Mouse (Mus musculus) midbrain, embryonic 11.5 days (tissue): ENCODE results near the gene Armh4. TPM values are rescaled to one million over a fixed set of nuclear protein-coding genes. Genes with fewer than 3 reads are reported as not detected.

Source experiments
- ATAC-seq: fragments of 200-750 bp; cut with Nextera tagmentation; 2 replicates; pipeline ENCODE4 v1.8.0; 2017; ENCODE audit warnings: moderate TSS enrichment, moderate library complexity; ENCODE audit not compliant: low FRiP score
- DNase-seq: peaks from one replicate; pipeline ENCODE4 v3.0.0; 2015; ENCODE audit warnings: low spot score; ENCODE audit errors: missing footprints
- H3K27ac ChIP-seq: fragments of 300-500 bp; sonication (generic); 2 replicates; pipeline ENCODE4 v1.5.1; 2014; ENCODE audit warnings: low read depth, low read length
- H3K27me3 ChIP-seq: fragments of 300-500 bp; sonication (generic); 2 replicates; pipeline ENCODE4 v1.6.1; 2014; ENCODE audit warnings: mild to moderate bottlenecking, low read length, moderate library complexity, mixed read lengths; ENCODE audit not compliant: control insufficient read depth, insufficient read depth
- H3K36me3 ChIP-seq: fragments of 300-500 bp; sonication (generic); 2 replicates; pipeline ENCODE4 v1.6.1; 2014; ENCODE audit warnings: mild to moderate bottlenecking, low read length, moderate library complexity, mixed read lengths; ENCODE audit not compliant: control insufficient read depth, insufficient read depth
- H3K4me1 ChIP-seq: fragments of 300-500 bp; sonication (generic); 2 replicates; pipeline ENCODE4 v1.6.1; 2014; ENCODE audit warnings: low read length; ENCODE audit not compliant: control insufficient read depth, insufficient read depth
- H3K4me2 ChIP-seq: fragments of 300-500 bp; sonication (generic); 2 replicates; pipeline ENCODE4 v1.6.1; 2014; ENCODE audit warnings: mild to moderate bottlenecking, moderate library complexity
- H3K4me3 ChIP-seq: fragments of 300-500 bp; sonication (generic); 2 replicates; pipeline ENCODE4 v1.5.1; 2014; ENCODE audit warnings: low read depth, low read length
- H3K9ac ChIP-seq: fragments of 300-500 bp; sonication (generic); 2 replicates; pipeline ENCODE4 v1.6.1; 2014; ENCODE audit warnings: low read length
- H3K9me3 ChIP-seq: fragments of 300-500 bp; sonication (generic); 2 replicates; pipeline ENCODE4 v1.6.1; 2016; ENCODE audit warnings: low read length; ENCODE audit not compliant: control insufficient read depth
- WGBS: fragments of 180-500 bp; shearing (Covaris S2); extraction: QIAGEN DNeasy Blood & Tissue Kit; methylation state at CpG from one replicate; pipeline ENCODE4 v1.1.7; 2014; 5-methylcytosine and 5-hydroxymethylcytosine counted together
- polyA plus RNA-seq: library from polyadenylated mRNA; unstranded; fragments of >200 nt; fragmentation: Nextera tagmentation; extraction: Ambion mirVana; gene quantifications from 2 replicates; pipeline ENCODE4 v1.2.1, GENCODE M21; 2014

The Armh4 gene
- polyA plus RNA-seq, 1 experiment from 2014 or later, result 63.0 TPM

DNA sequence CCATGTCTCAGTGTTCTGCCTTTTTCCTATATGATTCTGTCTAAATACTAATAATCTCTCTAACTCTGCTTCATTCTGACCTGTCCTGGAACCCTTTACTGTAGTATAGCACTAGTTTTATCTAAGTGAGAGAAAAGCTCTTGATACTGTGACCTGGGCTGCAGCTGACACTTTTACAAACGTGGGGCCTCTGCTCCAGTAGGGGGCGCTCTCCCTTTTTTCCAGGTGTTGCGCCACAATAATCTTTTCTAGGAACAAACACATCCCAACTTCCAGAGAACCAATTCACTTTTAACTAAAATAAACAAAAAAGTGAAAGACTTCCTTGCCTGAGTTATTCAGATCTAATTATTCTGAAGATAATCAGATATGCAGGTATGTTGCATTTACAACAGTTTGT is 72.2 kb downstream of the Armh4 start:
- Histone ChIP-seq H3K36me3 (no peaks in the 10 kb centered on the region), H3K9ac (no peak overlapping the region), H3K27me3 (no peaks in the 10 kb centered on the region), H3K4me1 (no peaks in the 10 kb centered on the region), H3K4me2 (no peak overlapping the region), H3K27ac (no peak overlapping the region), H3K4me3 (no peak overlapping the region), H3K9me3 (no peaks in the 10 kb centered on the region)
- DNase-seq (no peak), ATAC-seq (no peak)
- 37% methylated on average over 3 of the region's 3 CpGs for WGBS

DNA sequence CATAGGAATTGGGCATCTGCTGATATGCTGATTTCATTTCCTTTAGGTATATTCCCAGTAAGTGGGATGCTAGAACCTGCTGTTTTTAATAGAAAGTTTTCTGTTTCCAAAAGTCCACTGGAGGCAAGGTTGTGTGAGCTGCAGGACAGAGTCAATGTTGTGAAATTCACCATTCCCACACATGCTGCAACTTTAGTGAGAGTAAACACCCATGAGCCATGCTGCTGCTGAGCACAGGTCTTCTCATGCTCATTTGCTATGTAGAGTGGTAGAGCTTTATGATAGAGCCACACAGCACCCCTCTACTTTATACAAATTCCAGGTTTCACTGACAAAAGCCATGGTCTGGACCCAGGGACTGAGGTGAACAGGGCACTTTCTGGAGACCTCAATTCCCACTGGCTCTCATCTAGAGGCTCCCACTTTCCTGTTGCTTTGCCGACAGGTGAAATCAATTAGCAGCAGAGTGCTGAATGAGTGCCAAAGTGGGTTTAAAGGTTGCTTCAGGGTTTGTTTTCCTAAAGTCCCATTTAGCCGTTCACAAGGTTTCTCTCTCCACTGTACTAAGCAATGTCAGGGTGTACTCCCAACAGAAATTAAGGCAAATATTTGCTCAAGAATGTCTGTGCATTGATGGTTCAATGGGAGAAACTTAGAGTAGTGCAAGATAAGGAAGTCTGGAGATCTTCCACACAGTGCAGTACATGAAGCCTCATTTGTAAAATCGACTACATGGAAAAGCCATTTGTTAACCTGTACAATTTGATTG is 79.6 kb downstream of the Armh4 start:
- 83% methylated on average over 3 of the region's 3 CpGs for WGBS
- no peak overlapping the region for H3K4me3 ChIP-seq
- H3K9ac ChIP-seq, result no peak overlapping the region
- ATAC-seq (no peak), DNase-seq (no peak)
- H3K9me3 ChIP-seq, result no peaks in the 10 kb centered on the region
- H3K27me3 ChIP-seq, result no peaks in the 10 kb centered on the region
- H3K4me1 ChIP-seq, result no peaks in the 10 kb centered on the region
- no peak overlapping the region for H3K4me2 ChIP-seq
- H3K36me3 ChIP-seq, result no peaks in the 10 kb centered on the region
- no peak overlapping the region for H3K27ac ChIP-seq

- no peak for DNase-seq
- no peak overlapping the region for H3K4me3 ChIP-seq
- 66% methylated on average over 5 of the region's 5 CpGs for WGBS
- no peaks in the 10 kb centered on the region for H3K4me1 ChIP-seq
- H3K9ac ChIP-seq, result no peak overlapping the region
- H3K27ac ChIP-seq, result no peak overlapping the region
- H3K4me2 ChIP-seq, result no peak overlapping the region
- no peaks in the 10 kb centered on the region for H3K27me3 ChIP-seq
- H3K36me3 ChIP-seq, result no peaks in the 10 kb centered on the region
- no peaks in the 10 kb centered on the region for H3K9me3 ChIP-seq
- no peak for ATAC-seq
Measured at GRCm38 (mm10) chr14:49679511-49680284, 103.5 kb downstream of the Armh4 start.

DNA sequence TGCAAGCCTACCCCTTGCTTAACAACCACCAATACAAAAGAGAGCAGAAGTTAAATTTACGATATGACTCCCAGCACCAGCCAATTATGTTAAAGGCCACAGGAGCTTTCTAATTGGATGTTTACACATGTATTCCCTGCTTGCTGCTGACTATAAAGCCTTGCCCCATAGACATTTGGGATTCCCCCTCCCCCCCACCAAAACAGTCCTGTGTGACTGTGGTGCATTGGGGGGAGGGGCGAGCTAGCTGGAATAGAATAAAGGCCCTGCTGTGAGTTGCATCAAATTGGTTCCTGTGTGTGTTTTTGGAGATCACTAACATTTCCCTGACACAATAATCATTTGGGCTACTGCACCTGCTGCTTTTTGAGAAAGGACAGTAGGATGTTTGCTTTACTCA is 106.6 kb downstream of the Armh4 start:
- no peak for ATAC-seq

DNA sequence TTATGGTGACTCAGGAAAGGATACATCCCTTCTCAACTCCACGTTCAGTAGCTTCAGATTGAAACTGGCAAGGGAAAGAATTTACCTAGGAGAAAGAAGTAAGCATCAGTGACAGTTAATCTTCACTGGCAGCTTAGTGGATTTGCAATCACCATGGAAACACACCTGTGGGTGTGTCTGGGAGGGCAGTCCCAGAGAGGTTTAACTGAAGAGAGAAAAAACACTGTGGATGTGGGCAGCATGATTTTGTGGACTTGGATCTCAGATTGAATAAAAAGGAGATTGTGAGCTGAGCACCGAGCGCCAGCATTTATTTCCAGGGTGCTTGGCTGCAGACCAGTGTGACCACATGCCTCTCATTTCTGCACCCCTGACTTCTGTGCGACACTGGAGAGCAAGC is 122.7 kb downstream of the Armh4 start:
- no peak for DNase-seq
- WGBS, result 35% methylated on average over 4 of the region's 4 CpGs

More for the DNA sequence above, 106.6 kb downstream of the Armh4 start:
- no peak for DNase-seq
- Histone ChIP-seq H3K4me2 (no peak overlapping the region), H3K9ac (no peak overlapping the region), H3K4me3 (no peak overlapping the region), H3K27me3 (no peaks in the 10 kb centered on the region), H3K9me3 (no peaks in the 10 kb centered on the region), H3K4me1 (no peaks in the 10 kb centered on the region), H3K27ac (no peak overlapping the region), H3K36me3 (no peaks in the 10 kb centered on the region)
- WGBS, result 60% methylated on average over 2 of the region's 2 CpGs

GRCm38 (mm10) chr14:49649191-49649590 is 134.0 kb downstream of the Armh4 start:
- Histone ChIP-seq H3K4me2 (no peak overlapping the region), H3K4me3 (no peak overlapping the region), H3K9me3 (no peaks in the 10 kb centered on the region), H3K27ac (no peak overlapping the region), H3K9ac (no peak overlapping the region), H3K4me1 (no peaks in the 10 kb centered on the region), H3K27me3 (no peaks in the 10 kb centered on the region), H3K36me3 (no peaks in the 10 kb centered on the region)
- ATAC-seq, result no peak
- 80% methylated on average over 1 of the region's 1 CpGs for WGBS
- no peak for DNase-seq

More for the DNA sequence above, 122.7 kb downstream of the Armh4 start:
- H3K27me3 ChIP-seq, result no peaks in the 10 kb centered on the region
- H3K27ac ChIP-seq, result no peak overlapping the region
- no peak overlapping the region for H3K4me2 ChIP-seq
- no peak overlapping the region for H3K9ac ChIP-seq
- no peaks in the 10 kb centered on the region for H3K9me3 ChIP-seq
- no peaks in the 10 kb centered on the region for H3K36me3 ChIP-seq
- no peak overlapping the region for H3K4me3 ChIP-seq
- ATAC-seq, result no peak
- no peaks in the 10 kb centered on the region for H3K4me1 ChIP-seq

DNA sequence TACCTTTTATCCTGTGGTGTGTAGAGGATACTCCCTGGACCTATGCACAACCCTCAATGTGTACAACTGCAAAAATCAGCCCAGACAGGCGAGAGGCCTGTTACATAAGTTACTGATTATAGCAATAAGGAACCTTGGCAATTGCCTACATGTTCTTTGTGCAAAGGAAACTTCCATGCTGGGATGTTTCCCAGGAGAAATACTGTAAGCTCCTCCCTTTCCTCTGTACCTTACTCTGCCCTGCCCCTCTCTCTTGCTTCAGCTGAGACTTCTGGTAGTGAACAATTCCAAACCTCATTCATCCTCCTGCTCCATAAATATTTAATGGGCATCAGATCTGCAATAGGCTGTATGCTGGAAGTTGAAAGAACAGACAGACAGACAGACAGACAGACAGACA is 145.8 kb downstream of the Armh4 start:
- no peak for DNase-seq
- no peaks in the 10 kb centered on the region for H3K9me3 ChIP-seq
- no peaks in the 10 kb centered on the region for H3K4me1 ChIP-seq
- H3K27ac ChIP-seq, result no peak overlapping the region
- no peak for ATAC-seq
- no peak overlapping the region for H3K9ac ChIP-seq
- H3K27me3 ChIP-seq, result no peaks in the 10 kb centered on the region
- no peak overlapping the region for H3K4me2 ChIP-seq
- WGBS, result 61% methylated on average over 1 of the region's 1 CpGs
- H3K4me3 ChIP-seq, result no peak overlapping the region
- no peaks in the 10 kb centered on the region for H3K36me3 ChIP-seq

GRCm38 (mm10) chr14:49626055-49626454 is 157.1 kb downstream of the Armh4 start:
- H3K27me3 ChIP-seq, result no peaks in the 10 kb centered on the region
- no peak overlapping the region for H3K4me2 ChIP-seq
- no peak overlapping the region for H3K4me3 ChIP-seq
- H3K36me3 ChIP-seq, result no peaks in the 10 kb centered on the region
- 40% methylated on average over 4 of the region's 4 CpGs for WGBS
- H3K4me1 ChIP-seq, result no peaks in the 10 kb centered on the region
- no peak overlapping the region for H3K27ac ChIP-seq
- no peak overlapping the region for H3K9ac ChIP-seq
- ATAC-seq (no peak), DNase-seq (no peak)
- no peaks in the 10 kb centered on the region for H3K9me3 ChIP-seq
